Mouse (Mus musculus): ENCODE measurements around the gene Ttc27.

GRCm38 (mm10) chr17:74865694-74866564 is 148.4 kb downstream of the Ttc27 start:
- TF ChIP-seq CTCF (IDR thresholded peaks at IDR 0.05; ENCODE audit: low read depth) (no peak), EP300 (optimal IDR thresholded peaks at IDR 0.05) (no peak)
